Mouse (Mus musculus) E14TG2a.4 (cell line): ENCODE measurements at regions not wholly inside any gene's neighbourhood (a gene's known extent, or its start where the extent isn't known, plus 50 kb on each side); places are given as distances from the start of the nearest gene placed in this dataset.

ENCODE experiments used
- NANOG ChIP-seq: IDR thresholded peaks from 2 replicates; pipeline ENCODE4 v1.6.1; 2014; ENCODE audit warnings: borderline replicate concordance, low read length, mixed read lengths
- POU5F1 ChIP-seq: IDR thresholded peaks from 2 replicates; pipeline ENCODE4 v1.6.1; 2014; ENCODE audit warnings: low read length, borderline replicate concordance

GRCm38 (mm10) chr12:79886494-79886893 is 226.3 kb downstream of the Zfp36l1 start:
- TF ChIP-seq NANOG (no peak), POU5F1 (no peak)
